Mouse (Mus musculus) MEL (cell line): ENCODE data around the gene Olfr1056.

ENCODE experiments used
- CTCF ChIP-seq, 3 experiments: IDR thresholded peaks in 2 of 3; conservative IDR thresholded peaks in 1 of 3; 2 replicates each; pipeline ENCODE4 v1.5.1; 2011 to 2012; ENCODE audit warnings: low read length in 3 of 3, low read depth in 2 of 3, mild to moderate bottlenecking in 2 of 3, improper control_type of control experiment in 1 of 3, inconsistent platforms in 1 of 3, mixed read lengths in 1 of 3, moderate library complexity in 1 of 3; ENCODE audit not compliant: control insufficient read depth in 1 of 3, insufficient read depth in 1 of 3, poor library complexity in 1 of 3, severe bottlenecking in 1 of 3
- E2F4 ChIP-seq: IDR thresholded peaks from 2 replicates; pipeline ENCODE4 v1.6.1; 2011; ENCODE audit warnings: low read depth, low read length, improper control_type of control experiment, borderline replicate concordance
- ELF1 ChIP-seq: IDR thresholded peaks from 2 replicates; pipeline ENCODE4 v1.6.1; 2014; ENCODE audit warnings: low read depth, mild to moderate bottlenecking, inconsistent platforms, low read length, improper control_type of control experiment, moderate library complexity
- EP300 ChIP-seq, 2 experiments: IDR thresholded peaks; 2 replicates each; pipeline ENCODE4 v1.6.1; 2011; ENCODE audit warnings: improper control_type of control experiment in 2 of 2, low read length in 2 of 2, low read depth in 1 of 2, mild to moderate bottlenecking in 1 of 2
- ETS1 ChIP-seq: IDR thresholded peaks from 2 replicates; pipeline ENCODE4 v1.6.1; 2012; ENCODE audit warnings: low read depth, mild to moderate bottlenecking, inconsistent platforms, low read length, improper control_type of control experiment, moderate library complexity
- HCFC1 ChIP-seq: IDR thresholded peaks from 2 replicates; pipeline ENCODE4 v1.6.1; 2012; ENCODE audit warnings: low read depth, mild to moderate bottlenecking, inconsistent platforms, low read length, improper control_type of control experiment, moderate library complexity
- KAT2A ChIP-seq: conservative IDR thresholded peaks from 2 replicates; pipeline ENCODE4 v1.6.1; 2012; ENCODE audit warnings: low read depth, low read length, improper control_type of control experiment, inconsistent platforms
- POLR2A ChIP-seq, 2 experiments: IDR thresholded peaks; 2 replicates each; pipeline ENCODE4 v1.6.1; 2011 to 2012; ENCODE audit warnings: low read length in 2 of 2, mild to moderate bottlenecking in 2 of 2, control low read depth in 1 of 2, improper control_type of control experiment in 1 of 2, low read depth in 1 of 2, moderate library complexity in 1 of 2; ENCODE audit not compliant: control insufficient read depth in 1 of 2, insufficient read depth in 1 of 2, poor library complexity in 1 of 2
- POLR2AphosphoS2 ChIP-seq: IDR thresholded peaks from 2 replicates; pipeline ENCODE4 v1.6.1; 2011; ENCODE audit warnings: low read length, improper control_type of control experiment
- TCF12 ChIP-seq: IDR thresholded peaks from 2 replicates; pipeline ENCODE4 v1.6.1; 2014; ENCODE audit warnings: low read depth, mild to moderate bottlenecking, inconsistent platforms, low read length, improper control_type of control experiment, moderate library complexity

- no peak for TF ChIP-seq POLR2A (IDR thresholded peaks at IDR 0.05; ENCODE audit: control insufficient read depth in 1 of 2, insufficient read depth in 1 of 2, low read depth in 1 of 2, low read length in 2 of 2, poor library complexity in 1 of 2)
- TF ChIP-seq HCFC1: no peak
- no peak for TF ChIP-seq ELF1
- TF ChIP-seq TCF12: no peak
- no peak for TF ChIP-seq POLR2AphosphoS2
- no peak for TF ChIP-seq ETS1
- no peak for TF ChIP-seq CTCF (IDR thresholded peaks at IDR 0.05 in 2 of 3, conservative IDR thresholded peaks at IDR 0.05 in 1 of 3; ENCODE audit: control insufficient read depth in 1 of 3, insufficient read depth in 1 of 3, low read depth in 2 of 3, low read length in 3 of 3, poor library complexity in 1 of 3, severe bottlenecking in 1 of 3)
- TF ChIP-seq E2F4: no peak
- no peak for TF ChIP-seq KAT2A
- no peak for TF ChIP-seq EP300 (IDR thresholded peaks at IDR 0.05; ENCODE audit: low read depth in 1 of 2, low read length in 2 of 2)
These were observed 47.1 kb downstream of the Olfr1056 start, which contains the start of gene Olfr1053 for GRCm38 (mm10) chr2:86315184-86315583.
